ENCODE assay signal across 32 mouse cellular contexts in the genomic region with DNA sequence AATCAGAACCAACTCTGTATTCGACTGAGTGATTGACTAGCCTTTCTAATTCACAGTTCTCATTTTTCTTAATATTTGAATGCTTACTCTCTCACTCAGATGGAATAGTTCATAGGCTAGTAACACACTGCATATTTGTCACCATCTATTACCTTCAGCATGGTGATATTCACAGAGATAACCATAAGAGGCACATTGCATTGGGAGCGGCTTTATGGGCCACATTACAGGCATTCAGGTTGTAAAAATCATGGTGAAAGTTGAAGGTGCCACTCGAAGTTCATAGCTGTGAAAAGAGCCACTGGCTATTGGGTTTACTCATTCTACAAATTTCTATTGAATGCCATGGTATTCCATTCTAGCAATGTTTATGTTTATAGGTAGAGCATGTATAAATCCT.
"Had no signal": no experiment of that assay in that cellular context is flagged by ENCODE, and none has a peak within 500 bp of the region (broad histone marks: within the 10 kb centered on the region; RNA-seq: fewer than 3 reads in every experiment).

No protein-coding gene starts in this region.

- H3K4me3 ChIP-seq: heart, adult 2 months; heart, embryonic 10.5 days; heart, embryonic 12.5 days; heart, embryonic 13.5 days; heart, embryonic 15.5 days; hindbrain, embryonic 10.5 days; hindbrain, embryonic 12.5 days; hindbrain, embryonic 13.5 days; hindbrain, embryonic 15.5 days; kidney, embryonic 15.5 days; layer of hippocampus, adult 2 months; left cerebral cortex, adult 2 months had no signal

- H3K36me3 ChIP-seq: heart, embryonic 10.5 days; heart, embryonic 12.5 days; heart, embryonic 13.5 days; heart, embryonic 15.5 days; hindbrain, embryonic 10.5 days; hindbrain, embryonic 12.5 days; hindbrain, embryonic 13.5 days; hindbrain, embryonic 15.5 days; kidney, embryonic 15.5 days had no signal

- H3K27ac ChIP-seq: heart, adult 2 months; heart, embryonic 10.5 days; heart, embryonic 13.5 days; heart, embryonic 15.5 days; hindbrain, embryonic 10.5 days; hindbrain, embryonic 12.5 days; hindbrain, embryonic 13.5 days; hindbrain, embryonic 14.5 days; hindbrain, embryonic 15.5 days; hindbrain, postnatal 0 days; kidney, postnatal 0 days; layer of hippocampus, adult 2 months; left cerebral cortex, adult 2 months had no signal

- ATAC-seq: hindbrain, embryonic 16.5 days; hindbrain, postnatal 0 days; inflammation-experienced regulatory T-cells, adult 6 months had no signal

- H3K9ac ChIP-seq: heart, embryonic 12.5 days; heart, embryonic 13.5 days; heart, embryonic 15.5 days; hindbrain, embryonic 12.5 days; hindbrain, embryonic 13.5 days; hindbrain, embryonic 14.5 days; hindbrain, embryonic 15.5 days; kidney, embryonic 15.5 days had no signal

- H3K4me2 ChIP-seq: heart, embryonic 11.5 days; heart, embryonic 12.5 days; heart, embryonic 13.5 days; heart, embryonic 15.5 days; hindbrain, embryonic 12.5 days; hindbrain, embryonic 13.5 days; hindbrain, embryonic 14.5 days; hindbrain, embryonic 15.5 days; kidney, embryonic 15.5 days had no signal

- DNase-seq: heart, adult 2 months; heart, postnatal 10 days; heart, postnatal 36 days; heart, postnatal 4 days; kidney, adult 11 months; kidney, adult 18-20 months; kidney, adult 8-10 months; kidney, adult 9 months; kidney, postnatal 10 days; kidney, postnatal 14 days; kidney, postnatal 25 days; kidney, postnatal 36 days; kidney, postnatal 4 days; layer of hippocampus, adult 9-11 months; layer of hippocampus, postnatal 36 days had no signal

- H3K4me1 ChIP-seq: heart, embryonic 10.5 days; heart, embryonic 12.5 days; heart, embryonic 13.5 days; heart, embryonic 15.5 days; hindbrain, embryonic 10.5 days; hindbrain, embryonic 12.5 days; hindbrain, embryonic 13.5 days; hindbrain, embryonic 15.5 days; kidney, embryonic 15.5 days had no signal

- H3K27me3 ChIP-seq: heart, embryonic 12.5 days; heart, embryonic 13.5 days; heart, embryonic 15.5 days; hindbrain, embryonic 12.5 days; hindbrain, embryonic 13.5 days; hindbrain, embryonic 15.5 days; kidney, embryonic 15.5 days had no signal

- H3K9me3 ChIP-seq: heart, embryonic 10.5 days; heart, embryonic 12.5 days; heart, embryonic 13.5 days; heart, embryonic 15.5 days; hindbrain, embryonic 10.5 days; hindbrain, embryonic 12.5 days; hindbrain, embryonic 13.5 days; hindbrain, embryonic 15.5 days; kidney, embryonic 15.5 days had no signal
